Mouse (Mus musculus) CD4-positive helper T cell, adult 2 months (primary cell): ENCODE measurements around the gene Mdga2.

Source experiments
- DNase-seq: peaks from one replicate; pipeline ENCODE4 v3.0.0-alpha.2; 2012; ENCODE audit warnings: low read depth, missing footprints, low spot score

Mdga2 gene

GRCm38 (mm10) chr12:67222221-67223025 is at the start of gene Mdga2:
Gene Mdga2, minus strand, starts transcription at chr12:67222549.
- no peak for DNase-seq

GRCm38 (mm10) chr12:67267409-67267808 is 45.1 kb upstream of the Mdga2 start:
- no peak for DNase-seq

GRCm38 (mm10) chr12:67223530-67223929 is 1.2 kb upstream of the Mdga2 start:
- no peak for DNase-seq

- no peak for DNase-seq
Observed at GRCm38 (mm10) chr12:67221329-67222220, 774 bp downstream of the Mdga2 start.

GRCm38 (mm10) chr12:67220641-67221231 is 1.6 kb downstream of the Mdga2 start:
- DNase-seq: no peak

GRCm38 (mm10) chr12:67220041-67220440 is 2.3 kb downstream of the Mdga2 start:
- no peak for DNase-seq

- DNase-seq: no peak
Observed at GRCm38 (mm10) chr12:67219564-67219963, 2.8 kb downstream of the Mdga2 start.

- no peak for DNase-seq
Observed at GRCm38 (mm10) chr12:67212801-67213200, 9.5 kb downstream of the Mdga2 start.

- no peak for DNase-seq
Observed at GRCm38 (mm10) chr12:67178155-67178554, 44.2 kb downstream of the Mdga2 start.

- no peak for DNase-seq
Observed at GRCm38 (mm10) chr12:67156569-67157237, 65.6 kb downstream of the Mdga2 start.

- DNase-seq: no peak
Observed at GRCm38 (mm10) chr12:67153077-67153476, 69.3 kb downstream of the Mdga2 start.

- DNase-seq: no peak
Observed at GRCm38 (mm10) chr12:67141605-67142004, 80.7 kb downstream of the Mdga2 start.

- no peak for DNase-seq
Observed at GRCm38 (mm10) chr12:67140131-67140530, 82.2 kb downstream of the Mdga2 start.

GRCm38 (mm10) chr12:67127457-67127856 is 94.9 kb downstream of the Mdga2 start:
- DNase-seq: no peak

- DNase-seq: no peak
Observed at GRCm38 (mm10) chr12:67123874-67124273, 98.5 kb downstream of the Mdga2 start.

GRCm38 (mm10) chr12:67118652-67119515 is 103.5 kb downstream of the Mdga2 start:
- no peak for DNase-seq

GRCm38 (mm10) chr12:67104171-67104570 is 118.2 kb downstream of the Mdga2 start:
- no peak for DNase-seq

- DNase-seq: no peak
Observed at GRCm38 (mm10) chr12:67094414-67094813, 127.9 kb downstream of the Mdga2 start.

- DNase-seq: no peak
Observed at GRCm38 (mm10) chr12:67090420-67090965, 131.9 kb downstream of the Mdga2 start.
